Mouse (Mus musculus) spleen, adult 2 months (tissue): ENCODE results near the gene Msmb.

ENCODE experiments used
- CTCF ChIP-seq: fragments of 200-500 bp; IDR thresholded peaks from 2 replicates; pipeline ENCODE4 v1.5.1; 2011; ENCODE audit warnings: mild to moderate bottlenecking, inconsistent platforms; ENCODE audit not compliant: insufficient read depth, insufficient read length, insufficient replicate concordance; ENCODE audit errors: extremely low read depth
- POLR2A ChIP-seq: fragments of 200-500 bp; IDR thresholded peaks from 2 replicates; pipeline ENCODE4 v1.6.1; 2011; ENCODE audit warnings: low read depth, low read length, inconsistent platforms

- TF ChIP-seq CTCF, result no peak
- TF ChIP-seq POLR2A, result no peak
Measured at GRCm38 (mm10) chr14:32201791-32202451, 60.1 kb downstream of the Msmb start, which contains the start of the genes Timm23 and Parg.
